Mouse (Mus musculus): ENCODE data around the gene Vmn2r28. TPM values are rescaled to one million over a fixed set of nuclear protein-coding genes. Genes with fewer than 3 reads are reported as not detected.
"Not testable (repeated sequence)": the region's sequence is repeated elsewhere in the genome, so short reads cannot be mapped to it uniquely, and the experiment has no call there.

Vmn2r28 gene
- not detected for total RNA-seq (2021)
- long read RNA-seq, experiment 1, result 0 reads
- long read RNA-seq, experiment 2, result 0 reads

- DNase-seq, result not testable (repeated sequence)
Measured at GRCm38 (mm10) chr7:5493856-5494255, at the start of gene Vmn2r28. Vmn2r28 (minus strand) TSS chr7:5493956.

DNA sequence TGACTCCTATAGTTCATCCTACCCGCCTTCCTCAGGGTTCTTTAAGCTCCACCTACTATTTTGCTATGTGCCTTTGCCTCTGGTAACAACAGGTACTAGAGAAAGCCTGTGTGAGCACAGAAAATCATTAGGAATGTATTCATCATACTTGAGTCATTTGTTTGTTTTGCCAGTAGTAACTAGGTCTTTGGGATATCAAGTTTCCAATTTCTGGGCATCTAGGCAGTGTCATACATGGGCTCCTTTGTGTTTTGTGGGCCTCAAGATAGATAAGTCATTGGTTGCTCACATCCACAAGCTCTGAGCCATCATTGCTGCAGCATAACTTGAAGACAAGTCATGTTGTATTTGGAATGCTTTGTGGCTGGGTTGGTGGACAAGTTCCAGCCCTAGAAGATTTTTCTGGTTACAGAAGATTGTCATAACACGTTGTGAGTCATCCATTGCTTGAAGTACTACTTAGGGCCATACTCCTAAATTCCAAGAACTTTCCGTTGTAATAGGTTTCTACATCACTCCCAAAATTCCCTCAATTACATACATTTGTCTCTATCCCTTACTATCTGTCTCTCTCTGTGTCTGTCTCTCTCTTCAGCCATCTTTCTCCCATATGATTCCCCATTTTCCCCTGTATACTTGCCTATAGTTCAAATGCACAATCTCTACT is 47.1 kb upstream of the Vmn2r28 start:
- not testable (repeated sequence) for DNase-seq

- DNase-seq, result no peak
Measured at GRCm38 (mm10) chr7:5456674-5457073, 37.1 kb downstream of the Vmn2r28 start, which contains the start of gene Vmn1r59. Vmn1r59 (minus strand) TSS chr7:5456774.

GRCm38 (mm10) chr7:5454011-5454410 is 39.7 kb downstream of the Vmn2r28 start:
- not testable (repeated sequence) for DNase-seq

- no peak for DNase-seq
Measured at GRCm38 (mm10) chr7:5448627-5449026, 45.1 kb downstream of the Vmn2r28 start.

Other genes with a start within 250 kb of the Vmn2r28 start
- gene Gm5065, start 143.4 kb downstream of the Vmn2r28 start, total RNA-seq (2021), result not detected
- gene Nlrp2, start 142.9 kb downstream of the Vmn2r28 start, total RNA-seq (2021), result not detected
- gene Vmn1r58, start 80.6 kb downstream of the Vmn2r28 start, total RNA-seq (2021), result not detected
- gene Vmn1r59, start 37.2 kb downstream of the Vmn2r28 start, total RNA-seq (2021), result not detected
- gene Vmn1r60, start 53.4 kb upstream of the Vmn2r28 start, total RNA-seq (2021), result not detected
- not detected for gene Vmn1r61, start 119.3 kb upstream of the Vmn2r28 start, total RNA-seq (2021)
- not detected for gene Vmn1r62, start 179.7 kb upstream of the Vmn2r28 start, total RNA-seq (2021)